Mouse (Mus musculus): ENCODE results near the gene Ubxn1.

DNA sequence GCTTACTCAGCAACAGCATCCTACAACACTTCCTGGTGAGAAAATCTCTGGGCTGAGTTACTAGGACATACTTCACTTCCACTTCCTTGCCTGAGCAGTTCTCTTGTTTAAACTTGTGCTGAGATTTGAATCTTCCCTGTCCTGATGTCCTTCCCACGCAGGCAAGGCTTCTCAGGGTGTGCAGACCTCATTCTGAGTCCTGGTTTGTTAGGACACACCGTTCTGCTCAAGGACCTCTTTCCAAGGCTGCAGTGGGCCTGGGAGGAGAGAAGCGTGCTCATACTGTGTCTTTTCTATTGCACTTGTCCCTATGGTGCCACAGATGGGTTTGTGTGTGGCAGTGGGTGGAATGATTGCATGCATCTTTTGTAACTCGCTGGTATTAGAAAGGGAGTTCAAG lies 38.3 kb upstream of the Ubxn1 start:
- no peak for TF ChIP-seq CTCF (IDR thresholded peaks at IDR 0.05; ENCODE audit: borderline replicate concordance, control insufficient read depth, extremely low read depth, insufficient read depth, low read length, poor library complexity)
- no peak for TF ChIP-seq POLR2A (IDR thresholded peaks at IDR 0.05; ENCODE audit: control insufficient read depth, extremely low read depth, insufficient read depth, low read length, poor library complexity)

Measured in thymus, adult 2 months (tissue).